Mouse (Mus musculus) thymus, postnatal 10 days (tissue): ENCODE data around the gene Gm11634.
A peak's percentile ranks its signal among the peaks of the same experiment; 100 is the strongest.
"Not testable (repeated sequence)": the region's sequence is repeated elsewhere in the genome, so short reads cannot be mapped to it uniquely, and the experiment has no call there.

Source experiments
- DNase-seq, 2 experiments: peaks; one replicate each; pipeline ENCODE4 v3.0.0; 2021; ENCODE audit warnings: low spot score in 2 of 2

Gm11634 gene

GRCm38 (mm10) chr11:101599156-101599555, at the start of gene Gm11634:
Gene Gm11634, minus strand, starts transcription at chr11:101599256.
- DNase-seq: no peak

- DNase-seq: not testable (repeated sequence)
Observed at GRCm38 (mm10) chr11:101647093-101647492, 48.0 kb upstream of the Gm11634 start.

GRCm38 (mm10) chr11:101646283-101646794, 47.3 kb upstream of the Gm11634 start:
- DNase-seq: not testable (repeated sequence)

- DNase-seq: peak; percentile 38 to 55
Observed at GRCm38 (mm10) chr11:101645411-101646282, 46.6 kb upstream of the Gm11634 start.

GRCm38 (mm10) chr11:101645043-101645410, 46.0 kb upstream of the Gm11634 start:
- not testable (repeated sequence) for DNase-seq

- DNase-seq: no peak
Observed at GRCm38 (mm10) chr11:101644591-101644990, 45.5 kb upstream of the Gm11634 start.

- DNase-seq: no peak
Observed at GRCm38 (mm10) chr11:101642931-101643330, 43.9 kb upstream of the Gm11634 start.

- DNase-seq: peak in 1 of 2 experiments; percentile 11
Observed at GRCm38 (mm10) chr11:101641710-101642642, 42.9 kb upstream of the Gm11634 start.

GRCm38 (mm10) chr11:101640857-101641709, 42.0 kb upstream of the Gm11634 start:
- peak; percentile 61 to 68 for DNase-seq

GRCm38 (mm10) chr11:101639761-101640160, 40.7 kb upstream of the Gm11634 start:
- no peak for DNase-seq

GRCm38 (mm10) chr11:101635660-101636059, 36.6 kb upstream of the Gm11634 start:
- DNase-seq: no peak

- not testable (repeated sequence) for DNase-seq
Observed at GRCm38 (mm10) chr11:101628733-101629417, 29.8 kb upstream of the Gm11634 start.

GRCm38 (mm10) chr11:101627857-101628559, 29.0 kb upstream of the Gm11634 start:
- peak; percentile 74 to 88 for DNase-seq

GRCm38 (mm10) chr11:101626995-101627856, 28.2 kb upstream of the Gm11634 start, which contains the start of gene Rdm1:
Gene Rdm1, plus strand, starts transcription at chr11:101627195.
- peak; percentile 77 to 82 for DNase-seq

GRCm38 (mm10) chr11:101626649-101626994, 27.6 kb upstream of the Gm11634 start:
- DNase-seq: no peak

- DNase-seq: not testable (repeated sequence)
Observed at GRCm38 (mm10) chr11:101620022-101620655, 21.1 kb upstream of the Gm11634 start.

GRCm38 (mm10) chr11:101618596-101618995, 19.5 kb upstream of the Gm11634 start:
- DNase-seq: no peak

- DNase-seq: peak; percentile 11 to 37
Observed at GRCm38 (mm10) chr11:101617849-101618248, 18.8 kb upstream of the Gm11634 start.
